Mouse (Mus musculus) bone marrow, adult 2 months (tissue): ENCODE results near the gene Gprc5c.

ENCODE experiments used
- CTCF ChIP-seq: fragments of 200-500 bp; IDR thresholded peaks from 2 replicates; pipeline ENCODE4 v1.5.1; 2011; ENCODE audit warnings: low read length, control low read depth; ENCODE audit not compliant: control insufficient read depth, insufficient read depth
- POLR2A ChIP-seq: fragments of 200-500 bp; IDR thresholded peaks from 2 replicates; pipeline ENCODE4 v1.6.1; 2011; ENCODE audit warnings: low read depth, mild to moderate bottlenecking, control low read depth, low read length, borderline replicate concordance; ENCODE audit not compliant: control insufficient read depth

GRCm38 (mm10) chr11:114865999-114866398 is 15.0 kb downstream of the Gprc5c start:
- TF ChIP-seq CTCF (no peak), POLR2A (no peak)
